Mouse (Mus musculus): ENCODE measurements around the gene F5.

DNA sequence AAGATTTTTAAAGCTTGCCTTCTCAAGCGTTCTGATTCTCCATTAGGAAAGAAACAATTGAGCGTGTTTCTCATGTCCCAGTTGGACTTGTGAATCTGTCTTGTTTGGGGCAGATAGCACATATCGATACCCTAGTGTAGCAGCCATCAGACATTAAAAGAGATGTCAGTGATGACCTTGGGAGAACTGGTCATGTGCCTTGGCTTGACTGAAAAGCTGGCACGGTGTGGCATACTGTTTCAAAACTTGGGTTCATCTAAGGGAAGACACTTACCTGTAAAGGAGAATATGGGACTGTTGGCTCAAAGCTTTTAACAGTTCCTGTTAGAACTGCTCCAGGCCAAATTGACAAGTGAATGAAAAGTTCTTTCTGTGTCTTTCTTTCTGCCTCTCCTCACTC lies 68.6 kb downstream of the F5 start:
- TF ChIP-seq GATA1 (IDR thresholded peaks at IDR 0.05; ENCODE audit: borderline replicate concordance, low read length) (no peak), FLI1 (IDR thresholded peaks at IDR 0.05; ENCODE audit: low read length) (no peak)
